Mouse (Mus musculus): Measurements from ENCODE around the gene Maml1.

DNA sequence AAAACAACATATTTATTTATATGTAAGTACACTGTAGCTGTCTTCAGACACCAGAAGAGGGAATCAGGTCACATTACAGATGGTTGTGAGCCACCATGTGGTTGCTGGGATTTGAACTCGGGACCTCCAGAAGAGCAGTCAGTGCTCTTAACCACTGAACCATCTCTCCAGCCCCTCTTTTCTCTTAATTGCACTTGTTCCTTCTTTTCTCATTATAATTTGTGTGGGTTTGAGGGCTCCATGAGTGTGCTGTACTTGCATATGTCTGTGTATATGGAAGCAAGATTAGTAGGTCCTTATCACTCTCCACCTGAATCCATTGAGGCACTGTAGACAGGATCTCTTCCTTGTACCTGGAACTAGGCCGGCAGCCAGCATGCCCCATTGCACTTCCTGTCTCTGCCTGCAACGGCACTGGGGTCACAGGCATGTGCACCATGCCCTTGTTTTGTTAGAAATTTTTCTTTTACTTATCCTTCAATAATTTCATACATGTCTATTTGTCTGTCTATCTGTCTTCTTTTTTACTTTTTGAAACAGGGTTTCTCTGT is 36.0 kb upstream of the Maml1 start:
- TF ChIP-seq CTCF (IDR thresholded peaks at IDR 0.05; ENCODE audit: low read depth, low read length) (no peak), POLR2A (IDR thresholded peaks at IDR 0.05; ENCODE audit: borderline replicate concordance, low read depth, low read length) (no peak)
